Mouse (Mus musculus): ENCODE results near the gene Man2a2. TPM values are rescaled to one million over a fixed set of nuclear protein-coding genes. Genes with fewer than 3 reads are reported as not detected.
A peak's percentile ranks its signal among the peaks of the same experiment; 100 is the strongest.

Gene Man2a2
- total and polyA plus RNA-seq, 2 experiments from 2014 or later, result 7.7 to 55.2 TPM

DNA sequence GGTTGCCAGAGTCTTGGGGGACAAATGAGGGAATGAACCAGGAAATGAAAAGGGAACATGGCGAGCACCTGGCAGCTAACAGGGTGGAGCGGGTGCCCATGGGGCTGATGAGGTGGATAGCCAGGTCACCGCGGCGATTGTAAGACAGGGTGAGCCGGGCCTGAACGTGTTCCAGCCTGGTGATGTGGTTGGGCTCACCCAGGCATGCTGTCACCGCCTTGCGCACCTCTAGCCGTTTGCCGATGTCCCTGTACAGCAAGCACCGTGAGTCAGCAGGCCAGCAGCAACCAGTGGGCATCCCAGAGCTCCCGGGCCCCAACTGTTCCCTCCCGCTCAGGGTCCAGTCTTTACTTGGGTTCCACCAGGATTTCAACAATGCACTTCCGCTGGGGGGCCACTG is 20.9 kb upstream of the Man2a2 start:
- TF ChIP-seq CTCF (IDR thresholded peaks at IDR 0.05; ENCODE audit: low read depth) (no peak), EP300 (IDR thresholded peaks at IDR 0.05; ENCODE audit: low read depth) (no peak)
- WGBS, result 88% methylated on average over 15 of the region's 15 CpGs
- H3K9ac ChIP-seq (replicated peaks; ENCODE audit: low read depth, low read length), result no peak overlapping the region

DNA sequence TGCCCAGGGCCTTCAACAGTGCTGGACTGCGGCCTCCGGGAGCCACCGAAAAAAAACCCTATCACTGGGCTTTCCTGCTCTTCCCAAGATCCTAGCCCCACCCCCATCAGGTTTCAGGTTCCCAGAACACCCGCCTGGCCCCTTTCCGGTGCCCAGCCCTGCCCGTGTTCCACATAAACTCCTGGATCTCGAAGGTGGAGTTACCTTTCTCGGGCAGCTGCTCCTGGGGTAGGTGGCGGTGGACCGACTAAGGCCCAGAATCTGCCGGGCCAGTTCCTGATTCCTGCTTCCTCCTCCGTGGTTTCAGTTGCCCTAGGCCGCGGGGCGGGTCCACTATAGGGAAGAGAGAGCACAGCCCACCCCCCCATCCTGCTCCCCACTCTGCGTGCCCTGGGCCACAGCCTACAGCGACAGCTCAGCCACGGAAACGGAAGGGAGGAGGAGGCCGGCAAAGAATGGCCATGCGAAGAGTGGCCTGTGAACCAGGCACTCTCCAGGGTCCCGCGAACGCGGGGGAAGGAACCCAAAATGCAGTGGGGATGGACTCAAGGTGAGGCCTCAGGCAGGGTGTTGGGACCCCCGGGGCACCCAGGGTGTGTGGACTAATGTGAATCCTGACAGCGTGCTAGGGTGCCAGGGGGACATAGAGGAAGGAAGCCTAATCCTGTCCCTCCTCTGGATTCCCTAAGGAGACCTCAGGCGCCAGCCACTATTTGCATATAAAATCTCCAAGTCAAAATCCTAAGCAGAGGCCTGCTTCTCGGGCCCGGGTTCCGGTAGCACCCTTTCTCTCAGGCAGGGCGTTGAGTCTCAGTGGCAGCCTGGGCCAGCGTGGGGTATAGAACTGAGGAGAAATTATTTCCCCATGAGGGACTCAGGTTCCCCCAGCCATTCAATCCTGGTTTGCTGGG is 16.7 kb upstream of the Man2a2 start, which contains the start of gene Fes:
Gene Fes, minus strand, starts transcription at position 314 of the 911 bp plus-strand sequence.
- Histone ChIP-seq H3K9me3 (replicated peaks; ENCODE audit: control insufficient read depth, low read length) (no peaks in the 10 kb centered on the region), H3K4me3 (ENCODE audit: low read depth, low read length) (peak within 1 kb of the TSS; percentile 48), H3K27ac (ENCODE audit: low read depth) (peak within 1 kb of the TSS; percentile 89), H3K9ac (replicated peaks; ENCODE audit: low read depth, low read length) (peak within 1 kb of the TSS; percentile 56), H3K4me1 (ENCODE audit: control insufficient read depth, insufficient read depth) (no peaks in the 10 kb centered on the region), H3K4me2 (ENCODE audit: low read depth, low read length) (peak within 1 kb of the TSS; percentile 56), H3K36me3 (replicated peaks; ENCODE audit: control insufficient read depth, insufficient read depth, low read length) (peaks cover 46% of the 10 kb centered on the region), H3K27me3 (ENCODE audit: control insufficient read depth, insufficient read depth, low read length) (no peaks in the 10 kb centered on the region)
- DNase-seq (ENCODE audit: low spot score), result peak; percentile 63
- WGBS, result 18% methylated on average over 32 of the region's 33 CpGs
- TF ChIP-seq EP300 (IDR thresholded peaks at IDR 0.05; ENCODE audit: low read depth) (0 out of 2 replicates have a peak, but pooled peaks have one; percentile 45), CTCF (IDR thresholded peaks at IDR 0.05; ENCODE audit: low read depth) (no peak)
- peak; percentile 70 for ATAC-seq (ENCODE audit: insufficient read depth, low read depth)

More for the DNA sequence above, 20.9 kb upstream of the Man2a2 start:
- Histone ChIP-seq H3K4me2 (ENCODE audit: low read depth, low read length) (no peak overlapping the region), H3K9me3 (replicated peaks; ENCODE audit: control insufficient read depth, low read length) (no peaks in the 10 kb centered on the region), H3K36me3 (replicated peaks; ENCODE audit: control insufficient read depth, insufficient read depth, low read length) (peaks cover 76% of the 10 kb centered on the region), H3K27ac (ENCODE audit: low read depth) (no peak overlapping the region), H3K4me1 (ENCODE audit: control insufficient read depth, insufficient read depth) (no peaks in the 10 kb centered on the region), H3K4me3 (ENCODE audit: low read depth, low read length) (no peak overlapping the region), H3K27me3 (ENCODE audit: control insufficient read depth, insufficient read depth, low read length) (no peaks in the 10 kb centered on the region)
- no peak for DNase-seq (ENCODE audit: low spot score)
- ATAC-seq (ENCODE audit: insufficient read depth, low read depth), result no peak

DNA sequence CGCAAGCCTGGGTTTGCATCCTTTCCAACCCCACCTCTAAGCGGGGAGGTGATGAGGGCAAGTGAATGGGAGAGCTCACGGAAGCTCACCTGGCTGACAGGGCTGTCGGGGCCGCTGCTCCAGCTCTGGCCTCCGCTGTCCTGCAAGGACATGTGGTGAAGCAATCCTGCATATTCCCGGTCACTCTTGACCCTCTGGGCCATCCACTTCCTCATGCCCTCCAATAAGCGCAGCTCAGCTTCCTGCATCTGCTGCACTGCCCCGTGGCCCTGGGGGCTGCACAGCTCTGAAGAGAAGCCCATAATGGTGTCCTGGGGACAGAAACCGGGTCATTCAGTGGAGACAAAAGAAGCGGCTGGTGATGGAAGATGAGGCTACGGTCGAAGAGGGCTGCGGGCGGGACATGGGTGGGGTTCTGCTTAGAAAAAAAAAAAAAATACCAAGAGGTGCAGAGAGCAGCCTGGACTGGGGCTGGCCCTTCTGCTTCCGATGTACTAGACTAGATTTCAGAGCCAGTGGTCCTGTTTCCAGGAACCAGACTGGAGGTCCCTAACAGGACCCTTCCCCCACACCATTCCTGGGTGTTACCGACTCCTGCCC is 16.0 kb upstream of the Man2a2 start:
- Histone ChIP-seq H3K9ac (replicated peaks; ENCODE audit: low read depth, low read length) (peak overlapping the region; percentile 56), H3K36me3 (replicated peaks; ENCODE audit: control insufficient read depth, insufficient read depth, low read length) (peaks cover 45% of the 10 kb centered on the region), H3K4me2 (ENCODE audit: low read depth, low read length) (peak overlapping the region; percentile 56), H3K4me1 (ENCODE audit: control insufficient read depth, insufficient read depth) (no peaks in the 10 kb centered on the region), H3K27me3 (ENCODE audit: control insufficient read depth, insufficient read depth, low read length) (no peaks in the 10 kb centered on the region), H3K27ac (ENCODE audit: low read depth) (peak overlapping the region; percentile 89), H3K9me3 (replicated peaks; ENCODE audit: control insufficient read depth, low read length) (no peaks in the 10 kb centered on the region), H3K4me3 (ENCODE audit: low read depth, low read length) (peak overlapping the region; percentile 48)
- ATAC-seq (ENCODE audit: insufficient read depth, low read depth) (no peak; the same call in 1 of the 2 replicates), DNase-seq (ENCODE audit: low spot score) (no peak)
- WGBS, result 36% methylated on average over 17 of the region's 17 CpGs
- TF ChIP-seq EP300 (IDR thresholded peaks at IDR 0.05; ENCODE audit: low read depth) (no peak), CTCF (IDR thresholded peaks at IDR 0.05; ENCODE audit: low read depth) (no peak)

DNA sequence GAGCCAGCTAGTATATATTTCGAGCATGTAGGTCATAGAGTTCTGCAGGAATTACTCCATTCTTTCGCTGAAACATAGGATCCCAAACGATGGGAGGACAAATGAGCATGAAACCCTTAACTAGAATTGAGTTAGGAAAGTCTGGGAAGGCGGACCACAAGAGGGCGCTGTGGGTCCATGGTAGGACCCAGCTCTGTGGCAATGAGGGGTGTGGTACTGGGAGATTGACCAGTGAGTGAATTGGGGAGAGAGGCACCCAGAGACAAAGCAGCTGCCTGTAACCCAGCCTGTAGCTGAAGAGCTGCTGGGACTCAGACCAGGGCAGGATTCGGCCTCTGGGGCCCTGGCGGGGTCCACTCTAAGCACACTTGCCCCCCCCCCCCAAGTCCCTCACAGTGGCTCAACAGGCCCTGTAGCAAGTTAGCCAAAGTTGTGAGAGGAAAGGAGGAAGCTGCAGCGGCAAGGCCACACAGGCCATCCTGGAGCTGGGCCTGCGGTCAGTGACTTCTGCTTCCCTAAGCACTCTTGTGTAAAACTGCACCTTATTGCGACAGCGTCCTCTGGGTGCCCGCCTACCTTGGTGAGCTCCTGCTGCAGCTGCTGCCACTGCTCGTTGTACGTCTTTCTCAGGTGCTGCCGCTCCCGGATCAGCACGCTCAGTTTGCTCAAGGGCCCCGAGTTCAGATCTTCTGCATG is 15.2 kb upstream of the Man2a2 start:
- no peaks in the 10 kb centered on the region for H3K9me3 ChIP-seq (replicated peaks; ENCODE audit: control insufficient read depth, low read length)
- H3K4me3 ChIP-seq (ENCODE audit: low read depth, low read length), result peak overlapping the region; percentile 48
- peak overlapping the region; percentile 89 for H3K27ac ChIP-seq (ENCODE audit: low read depth)
- peak; percentile 94 for DNase-seq (ENCODE audit: low spot score)
- WGBS, result 37% methylated on average over 18 of the region's 18 CpGs
- H3K4me2 ChIP-seq (ENCODE audit: low read depth, low read length), result peak overlapping the region; percentile 56
- 0 out of 2 replicates have a peak overlapping the region, but pooled peaks have one; percentile 56 for H3K9ac ChIP-seq (replicated peaks; ENCODE audit: low read depth, low read length)
- no peaks in the 10 kb centered on the region for H3K4me1 ChIP-seq (ENCODE audit: control insufficient read depth, insufficient read depth)
- H3K27me3 ChIP-seq (ENCODE audit: control insufficient read depth, insufficient read depth, low read length), result no peaks in the 10 kb centered on the region
- peak; percentile 59 for ATAC-seq (ENCODE audit: insufficient read depth, low read depth)
- TF ChIP-seq EP300 (IDR thresholded peaks at IDR 0.05; ENCODE audit: low read depth) (no peak), CTCF (IDR thresholded peaks at IDR 0.05; ENCODE audit: low read depth) (peak; percentile 98)
- peaks cover 42% of the 10 kb centered on the region for H3K36me3 ChIP-seq (replicated peaks; ENCODE audit: control insufficient read depth, insufficient read depth, low read length)

DNA sequence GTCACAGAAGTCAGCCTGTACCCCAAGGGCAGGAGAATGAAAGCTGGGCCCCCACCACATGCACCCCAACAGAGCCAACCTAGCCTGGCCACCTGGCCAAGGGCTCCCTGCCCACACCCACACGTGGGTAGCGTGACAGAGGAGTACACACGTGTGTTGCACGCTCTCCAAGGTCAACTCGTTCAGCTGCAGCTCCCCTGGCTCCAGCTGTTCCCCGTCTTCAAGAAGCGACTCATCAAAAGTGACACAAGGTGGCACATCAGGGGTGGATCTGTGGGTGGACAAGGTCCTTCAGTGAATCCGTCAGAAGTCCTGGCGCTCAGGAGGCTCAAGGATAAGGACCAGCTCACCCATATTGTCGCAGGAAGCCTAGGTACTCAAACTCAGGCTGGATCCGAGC is 11.7 kb upstream of the Man2a2 start:
- H3K27me3 ChIP-seq (ENCODE audit: control insufficient read depth, insufficient read depth, low read length), result no peaks in the 10 kb centered on the region
- no peak for ATAC-seq (ENCODE audit: insufficient read depth, low read depth)

More for the DNA sequence above, 11.7 kb upstream of the Man2a2 start:
- H3K4me2 ChIP-seq (ENCODE audit: low read depth, low read length), result no peak overlapping the region
- no peak for DNase-seq (ENCODE audit: low spot score)
- H3K27ac ChIP-seq (ENCODE audit: low read depth), result no peak overlapping the region
- H3K4me1 ChIP-seq (ENCODE audit: control insufficient read depth, insufficient read depth), result no peaks in the 10 kb centered on the region
- 81% methylated on average over 11 of the region's 11 CpGs for WGBS
- H3K9ac ChIP-seq (replicated peaks; ENCODE audit: low read depth, low read length), result no peak overlapping the region
- H3K36me3 ChIP-seq (replicated peaks; ENCODE audit: control insufficient read depth, insufficient read depth, low read length), result peaks cover 43% of the 10 kb centered on the region
- H3K4me3 ChIP-seq (ENCODE audit: low read depth, low read length), result no peak overlapping the region
- TF ChIP-seq EP300 (IDR thresholded peaks at IDR 0.05; ENCODE audit: low read depth) (no peak), CTCF (IDR thresholded peaks at IDR 0.05; ENCODE audit: low read depth) (no peak)
- no peaks in the 10 kb centered on the region for H3K9me3 ChIP-seq (replicated peaks; ENCODE audit: control insufficient read depth, low read length)

Data from heart, postnatal 0 days (tissue).